Mouse (Mus musculus): ENCODE data around the gene Hexim1.

DNA sequence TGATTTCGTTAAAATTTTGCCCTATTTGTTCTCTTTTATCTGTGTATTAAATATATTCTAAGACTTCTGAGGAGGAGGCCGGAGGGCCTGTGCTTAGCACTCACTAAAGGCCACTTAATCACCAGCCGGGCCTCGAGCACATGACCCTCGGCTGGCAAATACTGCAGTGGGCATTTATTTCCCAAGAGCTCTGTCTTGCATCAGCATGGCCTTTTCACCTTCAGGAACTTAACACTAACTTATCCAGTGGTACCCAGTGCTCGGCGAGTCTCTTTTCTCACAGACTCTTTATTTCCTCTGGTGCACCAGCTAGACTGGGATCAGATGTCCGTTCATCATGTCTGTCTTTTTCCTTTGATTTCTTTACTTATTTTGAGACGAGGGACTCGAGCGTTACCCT lies 44.7 kb downstream of the Hexim1 start:
- TF ChIP-seq EP300 (IDR thresholded peaks at IDR 0.05; ENCODE audit: low read depth) (no peak), CTCF (IDR thresholded peaks at IDR 0.05; ENCODE audit: low read depth) (no peak)

Measured in liver, embryonic 14.5 days (tissue).